Mouse (Mus musculus): ENCODE data around the gene Uqcc2. TPM values are rescaled to one million over a fixed set of nuclear protein-coding genes. Genes with fewer than 3 reads are reported as not detected.

The Uqcc2 gene
- total and polyA plus RNA-seq, 3 experiments, result 42.6 to 205 (median 113) TPM

- no peaks in the 10 kb centered on the region for H3K36me3 ChIP-seq (replicated peaks)
- no peak overlapping the region for H3K4me3 ChIP-seq (ENCODE audit: low read depth, low read length)
- H3K4me1 ChIP-seq (ENCODE audit: insufficient read depth, low read depth, low read length), result peaks cover 35% of the 10 kb centered on the region
- DNase-seq (ENCODE audit: low spot score) (no peak), ATAC-seq (ENCODE audit: extremely low read depth, insufficient number of reproducible peaks, low FRiP score, poor library complexity, severe bottlenecking) (no peak)
- TF ChIP-seq POLR2AphosphoS5 (IDR thresholded peaks at IDR 0.05; ENCODE audit: insufficient replicate concordance, low read depth, low read length) (no peak), GATA2 (IDR thresholded peaks at IDR 0.05; ENCODE audit: borderline replicate concordance, low read depth, low read length) (no peak), GATA1 (IDR thresholded peaks at IDR 0.05; ENCODE audit: borderline replicate concordance, low read length) (no peak), TAL1 (conservative IDR thresholded peaks at IDR 0.05; ENCODE audit: low read depth, low read length) (no peak), CTCF (IDR thresholded peaks at IDR 0.05; ENCODE audit: low read depth, low read length) (no peak)
- H3K9me3 ChIP-seq (replicated peaks), result peaks cover 12% of the 10 kb centered on the region
- peaks cover 38% of the 10 kb centered on the region for H3K27me3 ChIP-seq (ENCODE audit: insufficient read depth, low read length)
Measured at GRCm38 (mm10) chr17:27159169-27159568, 25.5 kb upstream of the Uqcc2 start.

GRCm38 (mm10) chr17:27158439-27158838, 24.7 kb upstream of the Uqcc2 start:
- H3K27me3 ChIP-seq (ENCODE audit: insufficient read depth, low read length), result peaks cover 37% of the 10 kb centered on the region
- H3K4me3 ChIP-seq (ENCODE audit: low read depth, low read length), result no peak overlapping the region
- ATAC-seq (ENCODE audit: extremely low read depth, insufficient number of reproducible peaks, low FRiP score, poor library complexity, severe bottlenecking) (no peak), DNase-seq (ENCODE audit: low spot score) (no peak)
- no peaks in the 10 kb centered on the region for H3K36me3 ChIP-seq (replicated peaks)
- TF ChIP-seq CTCF (IDR thresholded peaks at IDR 0.05; ENCODE audit: low read depth, low read length) (no peak), POLR2AphosphoS5 (IDR thresholded peaks at IDR 0.05; ENCODE audit: insufficient replicate concordance, low read depth, low read length) (no peak), GATA2 (IDR thresholded peaks at IDR 0.05; ENCODE audit: borderline replicate concordance, low read depth, low read length) (no peak), TAL1 (conservative IDR thresholded peaks at IDR 0.05; ENCODE audit: low read depth, low read length) (no peak), GATA1 (IDR thresholded peaks at IDR 0.05; ENCODE audit: borderline replicate concordance, low read length) (no peak)
- peaks cover 42% of the 10 kb centered on the region for H3K4me1 ChIP-seq (ENCODE audit: insufficient read depth, low read depth, low read length)
- peaks cover 19% of the 10 kb centered on the region for H3K9me3 ChIP-seq (replicated peaks)

- Histone ChIP-seq H3K27me3 (ENCODE audit: insufficient read depth, low read length) (peaks cover 28% of the 10 kb centered on the region), H3K4me3 (ENCODE audit: low read depth, low read length) (no peak overlapping the region), H3K4me1 (ENCODE audit: insufficient read depth, low read depth, low read length) (peaks cover 65% of the 10 kb centered on the region), H3K9me3 (replicated peaks) (peaks cover 21% of the 10 kb centered on the region), H3K36me3 (replicated peaks) (no peaks in the 10 kb centered on the region)
- TF ChIP-seq GATA2 (IDR thresholded peaks at IDR 0.05; ENCODE audit: borderline replicate concordance, low read depth, low read length) (no peak), GATA1 (IDR thresholded peaks at IDR 0.05; ENCODE audit: borderline replicate concordance, low read length) (no peak), POLR2AphosphoS5 (IDR thresholded peaks at IDR 0.05; ENCODE audit: insufficient replicate concordance, low read depth, low read length) (no peak), CTCF (IDR thresholded peaks at IDR 0.05; ENCODE audit: low read depth, low read length) (no peak), TAL1 (conservative IDR thresholded peaks at IDR 0.05; ENCODE audit: low read depth, low read length) (no peak)
- ATAC-seq (ENCODE audit: extremely low read depth, insufficient number of reproducible peaks, low FRiP score, poor library complexity, severe bottlenecking) (no peak), DNase-seq (ENCODE audit: low spot score) (no peak)
Measured at GRCm38 (mm10) chr17:27155752-27156151, 22.0 kb upstream of the Uqcc2 start.

DNA sequence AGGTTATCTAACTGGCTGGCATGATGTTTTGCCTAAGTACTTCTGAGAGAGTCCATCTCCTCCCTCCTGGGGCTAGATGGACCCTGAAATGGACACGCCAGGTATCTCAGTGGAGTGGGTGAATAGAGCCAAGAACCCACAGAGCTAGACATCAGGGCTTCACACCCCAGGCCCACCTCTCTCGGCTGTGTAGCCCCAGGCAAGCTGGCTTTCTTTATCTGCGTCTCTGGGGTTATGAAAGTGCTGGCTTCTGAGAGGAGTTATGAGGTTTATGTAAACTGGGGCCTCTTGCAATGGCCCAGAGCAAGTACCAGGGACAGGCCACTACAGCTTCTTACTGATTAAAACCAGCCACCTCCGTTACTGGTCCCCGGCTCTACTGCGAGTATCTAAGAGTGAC, 21.2 kb upstream of the Uqcc2 start:
- ATAC-seq (ENCODE audit: extremely low read depth, insufficient number of reproducible peaks, low FRiP score, poor library complexity, severe bottlenecking) (no peak), DNase-seq (ENCODE audit: low spot score) (no peak)
- peaks cover 68% of the 10 kb centered on the region for H3K4me1 ChIP-seq (ENCODE audit: insufficient read depth, low read depth, low read length)
- TF ChIP-seq POLR2AphosphoS5 (IDR thresholded peaks at IDR 0.05; ENCODE audit: insufficient replicate concordance, low read depth, low read length), result no peak
- TF ChIP-seq GATA1 (IDR thresholded peaks at IDR 0.05; ENCODE audit: borderline replicate concordance, low read length), result no peak
- no peak for TF ChIP-seq TAL1 (conservative IDR thresholded peaks at IDR 0.05; ENCODE audit: low read depth, low read length)
- no peak for TF ChIP-seq CTCF (IDR thresholded peaks at IDR 0.05; ENCODE audit: low read depth, low read length)
- TF ChIP-seq GATA2 (IDR thresholded peaks at IDR 0.05; ENCODE audit: borderline replicate concordance, low read depth, low read length), result no peak
- H3K36me3 ChIP-seq (replicated peaks), result no peaks in the 10 kb centered on the region
- peaks cover 21% of the 10 kb centered on the region for H3K27me3 ChIP-seq (ENCODE audit: insufficient read depth, low read length)
- peaks cover 21% of the 10 kb centered on the region for H3K9me3 ChIP-seq (replicated peaks)
- H3K4me3 ChIP-seq (ENCODE audit: low read depth, low read length), result no peak overlapping the region

DNA sequence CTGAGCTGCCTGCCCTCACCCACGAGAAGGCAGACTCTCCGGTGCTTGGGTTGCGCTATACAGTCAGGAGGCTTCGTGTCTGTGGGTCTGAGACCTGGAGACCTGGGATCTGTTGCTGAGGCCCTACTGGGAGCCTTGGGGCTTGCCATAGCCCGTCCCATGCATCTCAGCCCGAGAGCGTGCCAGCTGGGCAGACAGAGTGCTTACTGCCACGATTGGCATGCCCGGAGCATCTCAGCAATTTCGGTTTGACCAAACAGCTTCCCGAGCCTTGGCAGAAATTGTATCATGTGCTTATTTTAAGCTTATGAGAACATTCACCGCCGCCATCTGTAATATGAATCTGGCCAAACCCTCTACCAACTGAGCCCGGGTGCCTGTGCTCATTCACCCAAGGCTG, 20.5 kb upstream of the Uqcc2 start:
- no peak overlapping the region for H3K4me3 ChIP-seq (ENCODE audit: low read depth, low read length)
- peaks cover 24% of the 10 kb centered on the region for H3K27me3 ChIP-seq (ENCODE audit: insufficient read depth, low read length)
- TF ChIP-seq CTCF (IDR thresholded peaks at IDR 0.05; ENCODE audit: low read depth, low read length) (no peak), TAL1 (conservative IDR thresholded peaks at IDR 0.05; ENCODE audit: low read depth, low read length) (no peak), POLR2AphosphoS5 (IDR thresholded peaks at IDR 0.05; ENCODE audit: insufficient replicate concordance, low read depth, low read length) (no peak), GATA1 (IDR thresholded peaks at IDR 0.05; ENCODE audit: borderline replicate concordance, low read length) (no peak), GATA2 (IDR thresholded peaks at IDR 0.05; ENCODE audit: borderline replicate concordance, low read depth, low read length) (no peak)
- DNase-seq (ENCODE audit: low spot score) (no peak), ATAC-seq (ENCODE audit: extremely low read depth, insufficient number of reproducible peaks, low FRiP score, poor library complexity, severe bottlenecking) (no peak)
- H3K9me3 ChIP-seq (replicated peaks), result peaks cover 21% of the 10 kb centered on the region
- H3K36me3 ChIP-seq (replicated peaks), result no peaks in the 10 kb centered on the region
- H3K4me1 ChIP-seq (ENCODE audit: insufficient read depth, low read depth, low read length), result peaks cover 71% of the 10 kb centered on the region

DNA sequence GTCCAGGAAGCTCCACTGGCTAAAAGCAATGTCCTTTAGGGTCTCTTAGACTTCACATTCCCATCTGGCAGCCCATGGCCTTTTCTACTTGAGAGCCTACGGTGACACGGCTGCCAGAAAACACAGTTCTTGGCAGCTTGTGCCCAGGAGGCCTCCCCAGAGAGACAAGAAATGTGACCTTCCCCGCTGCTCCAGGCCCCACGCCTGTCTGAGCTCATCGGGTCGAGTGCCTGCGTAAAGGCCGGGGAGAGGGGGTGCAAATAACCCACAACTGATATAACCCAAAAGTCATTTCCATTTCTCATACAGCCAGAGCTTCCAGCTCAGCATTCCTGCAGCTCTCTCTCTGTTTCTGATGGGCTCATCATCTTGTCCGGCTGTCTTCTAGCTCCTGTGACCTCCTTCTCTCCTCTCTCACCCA, 20.1 kb upstream of the Uqcc2 start:
- peaks cover 21% of the 10 kb centered on the region for H3K27me3 ChIP-seq (ENCODE audit: insufficient read depth, low read length)
- TF ChIP-seq POLR2AphosphoS5 (IDR thresholded peaks at IDR 0.05; ENCODE audit: insufficient replicate concordance, low read depth, low read length), result no peak
- no peak for TF ChIP-seq GATA2 (IDR thresholded peaks at IDR 0.05; ENCODE audit: borderline replicate concordance, low read depth, low read length)
- no peak for TF ChIP-seq CTCF (IDR thresholded peaks at IDR 0.05; ENCODE audit: low read depth, low read length)
- TF ChIP-seq TAL1 (conservative IDR thresholded peaks at IDR 0.05; ENCODE audit: low read depth, low read length), result no peak
- no peak for TF ChIP-seq GATA1 (IDR thresholded peaks at IDR 0.05; ENCODE audit: borderline replicate concordance, low read length)
- no peaks in the 10 kb centered on the region for H3K36me3 ChIP-seq (replicated peaks)
- peaks cover 66% of the 10 kb centered on the region for H3K4me1 ChIP-seq (ENCODE audit: insufficient read depth, low read depth, low read length)
- ATAC-seq (ENCODE audit: extremely low read depth, insufficient number of reproducible peaks, low FRiP score, poor library complexity, severe bottlenecking) (no peak), DNase-seq (ENCODE audit: low spot score) (no peak)
- no peak overlapping the region for H3K4me3 ChIP-seq (ENCODE audit: low read depth, low read length)
- peaks cover 21% of the 10 kb centered on the region for H3K9me3 ChIP-seq (replicated peaks)
